Mouse (Mus musculus) kidney, embryonic 15.5 days (tissue): ENCODE data around the gene Esam. TPM values are rescaled to one million over a fixed set of nuclear protein-coding genes. Genes with fewer than 3 reads are reported as not detected.
A peak's percentile ranks its signal among the peaks of the same experiment; 100 is the strongest.

ENCODE experiments used
- ATAC-seq: fragments of 200-750 bp; cut with Nextera tagmentation; replicated peaks from 2 replicates; pipeline ENCODE4 v1.8.0; 2017; ENCODE audit warnings: moderate TSS enrichment; ENCODE audit not compliant: low FRiP score
- H3K27ac ChIP-seq: fragments of 300-500 bp; sonication (generic); 2 replicates; pipeline ENCODE4 v1.5.1; 2015; ENCODE audit warnings: mild to moderate bottlenecking, inconsistent platforms
- H3K27me3 ChIP-seq: fragments of 300-500 bp; sonication (generic); 2 replicates; pipeline ENCODE4 v1.6.1; 2015; ENCODE audit warnings: inconsistent platforms
- H3K36me3 ChIP-seq: fragments of 300-500 bp; sonication (generic); 2 replicates; pipeline ENCODE4 v1.6.1; 2015; ENCODE audit warnings: inconsistent platforms
- H3K4me1 ChIP-seq: fragments of 300-500 bp; sonication (generic); 2 replicates; pipeline ENCODE4 v1.6.1; 2015; ENCODE audit warnings: inconsistent platforms
- H3K4me2 ChIP-seq: fragments of 300-500 bp; sonication (generic); 2 replicates; pipeline ENCODE4 v1.6.1; 2015; ENCODE audit warnings: moderate library complexity, mild to moderate bottlenecking, inconsistent platforms
- H3K4me3 ChIP-seq: fragments of 300-500 bp; sonication (generic); replicated peaks from 2 replicates; pipeline ENCODE4 v1.5.1; 2015; ENCODE audit warnings: mild to moderate bottlenecking, inconsistent platforms
- H3K9ac ChIP-seq: fragments of 300-500 bp; sonication (generic); 2 replicates; pipeline ENCODE4 v1.6.1; 2015; ENCODE audit warnings: mild to moderate bottlenecking, inconsistent platforms
- H3K9me3 ChIP-seq: fragments of 300-500 bp; sonication (generic); replicated peaks from 2 replicates; pipeline ENCODE4 v1.6.1; 2016; ENCODE audit warnings: inconsistent platforms
- WGBS: fragments of 180-500 bp; shearing (Covaris S2); methylation state at CpG from one replicate; pipeline ENCODE4 v1.1.7; 2015; ENCODE audit warnings: mixed read lengths; 5-methylcytosine and 5-hydroxymethylcytosine counted together
- polyA plus RNA-seq: library from polyadenylated mRNA; unstranded; fragments of >200 nt; fragmentation: Nextera tagmentation; extraction: Ambion mirVana; gene quantifications from 2 replicates; pipeline ENCODE4 v1.2.1, GENCODE M21; 2015

The Esam gene
- polyA plus RNA-seq, 1 experiment from 2014 or later, result 76.5 TPM

- 92% methylated on average over 2 of the region's 2 CpGs for WGBS
- Histone ChIP-seq H3K4me1 (peaks cover 23% of the 10 kb centered on the region), H3K36me3 (no peaks in the 10 kb centered on the region), H3K9ac (no peak overlapping the region), H3K27ac (no peak overlapping the region), H3K4me3 (no peak overlapping the region), H3K9me3 (no peaks in the 10 kb centered on the region), H3K27me3 (no peaks in the 10 kb centered on the region), H3K4me2 (no peak overlapping the region)
- no peak for ATAC-seq
Observed at GRCm38 (mm10) chr9:37512097-37512496, 15.8 kb upstream of the Esam start.

DNA sequence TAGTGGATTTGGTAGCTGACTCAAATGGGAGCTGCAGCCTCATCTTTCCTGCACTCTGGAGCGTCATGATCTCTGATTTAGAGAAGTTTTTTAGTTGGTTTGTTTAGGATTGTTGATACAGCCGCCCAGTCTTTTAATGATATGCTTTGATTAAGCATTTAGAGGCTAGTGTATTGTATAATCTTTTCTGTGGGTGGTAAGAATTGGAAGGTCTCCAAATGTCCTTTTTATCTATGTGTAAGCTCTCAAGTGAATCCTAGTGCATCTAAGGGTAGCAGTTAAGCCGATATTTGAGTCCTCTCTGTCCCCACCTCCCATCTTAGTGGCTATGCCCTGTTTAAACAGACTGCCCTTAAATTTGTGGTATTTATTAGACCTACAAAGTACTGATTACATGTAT, 13.4 kb upstream of the Esam start:
- H3K27ac ChIP-seq, result no peak overlapping the region
- peaks cover 9% of the 10 kb centered on the region for H3K36me3 ChIP-seq
- 58% methylated on average over 3 of the region's 3 CpGs for WGBS
- H3K4me3 ChIP-seq, result no peak overlapping the region
- no peak overlapping the region for H3K4me2 ChIP-seq
- no peaks in the 10 kb centered on the region for H3K27me3 ChIP-seq
- peaks cover 13% of the 10 kb centered on the region for H3K4me1 ChIP-seq
- no peaks in the 10 kb centered on the region for H3K9me3 ChIP-seq
- ATAC-seq, result no peak
- no peak overlapping the region for H3K9ac ChIP-seq

DNA sequence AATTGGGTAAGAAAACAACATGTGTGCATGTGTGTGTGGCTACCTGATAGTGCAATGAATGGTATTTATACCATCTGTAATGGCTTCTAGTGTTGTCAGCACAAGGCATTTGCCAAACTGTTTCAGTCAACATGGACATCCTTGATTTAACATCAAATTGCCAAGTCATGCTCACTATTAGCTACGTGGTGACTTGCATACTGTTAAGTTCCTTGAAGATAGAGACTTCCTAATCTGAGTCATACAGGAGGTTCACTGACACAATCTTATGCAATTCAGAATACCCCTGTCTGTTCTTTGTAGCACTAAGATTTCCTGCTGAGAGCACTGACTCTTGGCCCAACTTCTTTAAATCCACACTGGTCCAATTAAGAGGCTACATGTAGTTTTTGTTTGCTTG, 10.4 kb upstream of the Esam start:
- Histone ChIP-seq H3K27me3 (no peaks in the 10 kb centered on the region), H3K36me3 (peaks cover 34% of the 10 kb centered on the region), H3K4me1 (peaks cover 13% of the 10 kb centered on the region), H3K4me3 (no peak overlapping the region), H3K4me2 (no peak overlapping the region), H3K27ac (no peak overlapping the region), H3K9ac (no peak overlapping the region), H3K9me3 (no peaks in the 10 kb centered on the region)
- 80% methylated on average over 1 of the region's 1 CpGs for WGBS
- 0 out of 2 replicates have a peak, but pooled peaks have one; percentile 9 for ATAC-seq

GRCm38 (mm10) chr9:37518991-37519390, 8.9 kb upstream of the Esam start:
- Histone ChIP-seq H3K36me3 (peaks cover 45% of the 10 kb centered on the region), H3K4me1 (peaks cover 3% of the 10 kb centered on the region), H3K27me3 (no peaks in the 10 kb centered on the region), H3K4me2 (no peak overlapping the region), H3K4me3 (no peak overlapping the region), H3K9me3 (no peaks in the 10 kb centered on the region), H3K27ac (no peak overlapping the region), H3K9ac (no peak overlapping the region)
- WGBS, result 94% methylated on average over 8 of the region's 8 CpGs
- no peak for ATAC-seq

DNA sequence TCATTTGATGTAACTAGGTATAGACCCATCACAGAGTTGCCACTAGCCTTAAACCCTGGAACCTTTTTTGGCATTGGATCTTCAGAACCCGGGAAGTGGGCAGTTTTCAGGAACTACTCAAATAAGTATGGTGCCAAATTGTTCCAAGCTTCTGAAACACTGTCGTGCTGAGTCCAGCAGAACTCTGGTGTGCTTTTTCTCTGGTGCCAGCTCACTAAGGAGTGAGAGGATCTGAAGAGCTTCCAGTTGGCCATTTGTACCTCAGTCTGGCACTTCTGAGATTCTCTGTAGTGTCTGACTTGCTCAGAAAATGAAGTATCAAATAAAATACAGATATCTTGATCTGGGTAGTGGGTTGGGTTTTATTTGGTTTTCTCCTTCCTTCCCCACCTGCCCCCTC, 7.9 kb upstream of the Esam start:
- Histone ChIP-seq H3K36me3 (peaks cover 51% of the 10 kb centered on the region), H3K4me2 (no peak overlapping the region), H3K27ac (no peak overlapping the region), H3K9ac (no peak overlapping the region), H3K27me3 (no peaks in the 10 kb centered on the region), H3K4me1 (0 out of 2 replicates have a peak, but pooled peaks cover 3% of the 10 kb centered on the region), H3K4me3 (no peak overlapping the region), H3K9me3 (no peaks in the 10 kb centered on the region)
- no peak for ATAC-seq
- 94% methylated on average over 2 of the region's 2 CpGs for WGBS

GRCm38 (mm10) chr9:37525461-37525860, 2.4 kb upstream of the Esam start:
- H3K27ac ChIP-seq, result no peak overlapping the region
- H3K9me3 ChIP-seq, result no peaks in the 10 kb centered on the region
- 83% methylated on average over 2 of the region's 2 CpGs for WGBS
- H3K4me3 ChIP-seq, result no peak overlapping the region
- no peak for ATAC-seq
- H3K9ac ChIP-seq, result no peak overlapping the region
- H3K4me1 ChIP-seq, result peaks cover 27% of the 10 kb centered on the region
- H3K4me2 ChIP-seq, result no peak overlapping the region
- H3K36me3 ChIP-seq, result peaks cover 49% of the 10 kb centered on the region
- peaks cover 44% of the 10 kb centered on the region for H3K27me3 ChIP-seq

DNA sequence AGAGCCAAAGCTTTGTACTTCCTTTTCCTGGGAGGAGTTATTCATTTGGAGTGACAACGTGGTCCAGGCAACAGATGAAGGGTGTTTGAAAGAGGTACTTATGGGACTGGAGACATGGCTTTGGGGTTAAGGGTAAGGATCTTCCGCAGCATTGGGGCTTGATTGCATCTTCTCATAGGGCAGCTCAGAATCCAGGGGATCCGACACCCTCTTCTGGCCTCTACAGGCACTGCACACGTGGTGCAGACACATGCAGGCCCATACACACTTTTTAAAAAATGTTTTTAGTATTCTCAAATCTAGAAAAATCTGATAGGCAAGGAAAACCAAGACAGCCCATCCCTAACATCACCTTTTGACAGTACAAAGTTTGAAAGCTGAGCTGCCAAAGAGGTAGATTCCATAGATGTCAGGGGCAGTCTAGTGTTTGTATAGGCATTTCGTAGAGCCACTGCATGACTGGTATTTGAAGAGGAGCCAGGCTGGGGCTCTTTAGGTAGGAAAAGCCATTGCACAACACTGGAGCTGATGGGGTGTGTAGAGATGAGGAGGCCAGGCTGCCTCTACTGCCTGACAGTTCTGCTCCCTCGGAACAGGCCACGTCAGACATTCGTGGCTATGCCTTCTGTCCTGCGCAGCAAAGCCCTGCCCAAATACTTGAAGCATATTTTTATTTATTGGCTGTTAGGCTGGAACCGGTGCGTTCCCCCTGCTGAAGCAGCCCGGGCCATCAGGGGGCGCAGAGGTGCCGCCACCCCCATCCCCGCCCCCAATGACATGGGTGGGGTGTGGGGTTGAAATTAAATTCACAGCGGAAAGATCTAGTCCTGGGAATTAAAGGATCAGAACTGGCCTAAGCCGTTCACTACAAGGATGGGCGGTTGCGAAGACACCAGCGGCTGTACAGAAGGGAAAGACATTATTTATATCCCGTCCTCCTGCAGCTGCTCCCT, 1.2 kb upstream of the Esam start:
- H3K27ac ChIP-seq, result 0 out of 2 replicates have a peak overlapping the region, but pooled peaks have one; percentile 27
- ATAC-seq, result no peak
- 25% methylated on average over 21 of the region's 21 CpGs for WGBS

DNA sequence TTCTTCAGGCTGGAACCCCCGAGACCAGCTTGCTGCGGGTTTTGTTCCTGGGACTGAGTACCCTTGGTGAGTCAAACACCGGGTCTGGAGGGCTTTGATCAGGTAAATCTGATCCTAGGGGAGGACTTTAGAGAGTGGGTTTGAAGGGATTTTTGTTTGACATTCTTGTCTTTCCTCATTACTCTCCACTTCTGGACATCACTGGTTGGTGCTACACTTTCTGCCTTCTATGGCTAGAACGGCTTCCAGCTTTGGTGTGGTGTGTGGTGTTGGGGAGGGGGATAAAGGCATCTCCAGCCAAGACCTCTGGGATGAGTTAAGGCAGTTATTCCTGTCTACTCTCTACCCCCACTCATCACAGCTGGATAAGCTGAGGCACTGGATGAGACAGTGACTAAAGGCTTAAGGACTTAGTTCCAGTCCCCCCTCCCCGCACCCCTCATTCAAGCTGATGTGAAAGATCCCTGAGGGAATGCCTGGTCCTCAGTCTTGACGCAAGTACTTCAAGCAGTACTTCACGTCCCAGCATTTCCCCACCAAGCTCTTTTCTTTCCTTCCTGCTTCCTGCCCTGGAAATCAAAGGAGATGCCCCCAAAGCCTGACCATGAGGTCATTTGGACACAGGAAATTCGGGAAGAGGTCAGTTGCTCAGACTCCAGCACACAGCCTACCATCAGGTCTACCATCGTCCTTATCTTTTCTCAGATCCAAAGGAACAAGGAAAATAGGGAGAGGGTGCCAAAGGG, 520 bp downstream of the Esam start:
- H3K9ac ChIP-seq, result peak overlapping the region; percentile 31; the same call in 1 of the 2 replicates
- H3K27me3 ChIP-seq, result peaks cover 67% of the 10 kb centered on the region
- peak overlapping the region; percentile 44 for H3K4me3 ChIP-seq
- peaks cover 39% of the 10 kb centered on the region for H3K4me1 ChIP-seq
- H3K9me3 ChIP-seq, result no peaks in the 10 kb centered on the region
- ATAC-seq, result no peak
- peaks cover 23% of the 10 kb centered on the region for H3K36me3 ChIP-seq
- WGBS, result 27% methylated on average over 9 of the region's 9 CpGs
- H3K4me2 ChIP-seq, result peak overlapping the region; percentile 73
- peak overlapping the region; percentile 84 for H3K27ac ChIP-seq

More for the DNA sequence above, 1.2 kb upstream of the Esam start:
- Histone ChIP-seq H3K9me3 (no peaks in the 10 kb centered on the region), H3K27me3 (peaks cover 55% of the 10 kb centered on the region), H3K4me3 (peak overlapping the region; percentile 44), H3K4me1 (peaks cover 39% of the 10 kb centered on the region), H3K36me3 (peaks cover 39% of the 10 kb centered on the region), H3K4me2 (peak overlapping the region; percentile 59), H3K9ac (no peak overlapping the region)

GRCm38 (mm10) chr9:37530031-37530887, 2.4 kb downstream of the Esam start:
- peaks cover 13% of the 10 kb centered on the region; the same call in 1 of the 2 replicates for H3K36me3 ChIP-seq
- under 1% methylated on average over 32 of the region's 32 CpGs for WGBS

GRCm38 (mm10) chr9:37530888-37531705, 3.2 kb downstream of the Esam start:
- peak overlapping the region; percentile 82 for H3K27ac ChIP-seq
- 2% methylated on average over 31 of the region's 31 CpGs for WGBS
- peak overlapping the region; percentile 41 for H3K9ac ChIP-seq
- peak overlapping the region; percentile 44 for H3K4me3 ChIP-seq
- peaks cover 39% of the 10 kb centered on the region for H3K4me1 ChIP-seq
- 0 out of 2 replicates have a peak, but pooled peaks cover 4% of the 10 kb centered on the region for H3K36me3 ChIP-seq
- peak overlapping the region; percentile 73 for H3K4me2 ChIP-seq
- H3K27me3 ChIP-seq, result peaks cover 73% of the 10 kb centered on the region
- no peaks in the 10 kb centered on the region for H3K9me3 ChIP-seq
- ATAC-seq, result peak; percentile 87

More at GRCm38 (mm10) chr9:37530031-37530887, 2.4 kb downstream of the Esam start:
- Histone ChIP-seq H3K4me2 (peak overlapping the region; percentile 73), H3K9me3 (no peaks in the 10 kb centered on the region), H3K9ac (peak overlapping the region; percentile 41), H3K4me1 (peaks cover 39% of the 10 kb centered on the region), H3K27me3 (peaks cover 73% of the 10 kb centered on the region), H3K27ac (peak overlapping the region; percentile 84), H3K4me3 (peak overlapping the region; percentile 44)
- ATAC-seq, result peak; percentile 68

DNA sequence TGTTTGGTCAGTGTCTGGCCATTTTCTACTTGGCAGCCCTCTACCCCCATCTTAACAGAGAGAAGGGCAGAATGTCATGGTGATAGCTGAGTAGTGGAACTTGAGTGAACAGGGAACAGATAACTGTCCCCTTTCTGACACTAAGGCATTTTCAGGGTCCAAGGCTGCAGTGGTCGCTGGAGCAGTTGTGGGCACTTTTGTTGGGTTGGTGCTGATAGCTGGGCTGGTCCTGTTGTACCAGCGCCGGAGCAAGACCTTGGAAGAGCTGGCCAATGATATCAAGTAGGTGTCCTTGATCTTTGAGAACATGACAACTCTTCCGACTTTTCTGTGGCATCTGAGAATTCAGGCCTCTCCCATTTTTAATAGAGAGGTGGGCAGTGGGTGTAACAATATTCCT, 9.0 kb downstream of the Esam start:
- no peak for ATAC-seq
- Histone ChIP-seq H3K4me2 (no peak overlapping the region), H3K36me3 (no peaks in the 10 kb centered on the region), H3K4me3 (no peak overlapping the region), H3K9ac (no peak overlapping the region), H3K9me3 (no peaks in the 10 kb centered on the region), H3K27ac (no peak overlapping the region), H3K4me1 (peaks cover 13% of the 10 kb centered on the region), H3K27me3 (peaks cover 23% of the 10 kb centered on the region)
- 81% methylated on average over 4 of the region's 4 CpGs for WGBS
